Mouse (Mus musculus) hindbrain, embryonic 14.5 days (tissue): Measurements from ENCODE around the gene Gapvd1. TPM values are rescaled to one million over a fixed set of nuclear protein-coding genes. Genes with fewer than 3 reads are reported as not detected.
"Not testable (repeated sequence)": the region's sequence is repeated elsewhere in the genome, so short reads cannot be mapped to it uniquely, and the experiment has no call there.

Experiments used
- ATAC-seq: fragments of 200-750 bp; cut with Nextera tagmentation; 2 replicates; pipeline ENCODE4 v1.8.0; 2017; ENCODE audit warnings: moderate number of reproducible peaks, mild to moderate bottlenecking, moderate TSS enrichment, moderate library complexity; ENCODE audit not compliant: low FRiP score
- DNase-seq: peaks from one replicate; pipeline ENCODE4 v3.0.0-alpha.2; 2015; ENCODE audit warnings: low spot score
- H3K27ac ChIP-seq: fragments of 300-500 bp; sonication (generic); 2 replicates; pipeline ENCODE4 v1.5.1; 2014; ENCODE audit warnings: mild to moderate bottlenecking, moderate library complexity
- H3K27me3 ChIP-seq: fragments of 300-500 bp; sonication (generic); 2 replicates; pipeline ENCODE4 v1.6.1; 2014; ENCODE audit warnings: mild to moderate bottlenecking, low read length, mixed read lengths; ENCODE audit not compliant: control insufficient read depth, insufficient read depth
- H3K36me3 ChIP-seq: fragments of 300-500 bp; sonication (generic); replicated peaks from 2 replicates; pipeline ENCODE4 v1.6.1; 2014; ENCODE audit not compliant: control insufficient read depth, insufficient read depth
- H3K4me1 ChIP-seq: fragments of 300-500 bp; sonication (generic); replicated peaks from 2 replicates; pipeline ENCODE4 v1.6.1; 2014; ENCODE audit warnings: antibody characterized with exemption, low read length, mixed read lengths; ENCODE audit not compliant: control insufficient read depth, insufficient read depth
- H3K4me2 ChIP-seq: fragments of 300-500 bp; sonication (generic); replicated peaks from 2 replicates; pipeline ENCODE4 v1.6.1; 2014; ENCODE audit warnings: mild to moderate bottlenecking, moderate library complexity
- H3K4me3 ChIP-seq: fragments of 300-500 bp; sonication (generic); replicated peaks from 2 replicates; pipeline ENCODE4 v1.5.1; 2014; ENCODE audit warnings: mild to moderate bottlenecking, low read length
- H3K9ac ChIP-seq: fragments of 300-500 bp; sonication (generic); 2 replicates; pipeline ENCODE4 v1.6.1; 2014
- H3K9me3 ChIP-seq: fragments of 300-500 bp; sonication (generic); 2 replicates; pipeline ENCODE4 v1.6.1; 2016; ENCODE audit warnings: low read length; ENCODE audit not compliant: control insufficient read depth
- WGBS: fragments of 180-500 bp; shearing (Covaris S2); extraction: QIAGEN DNeasy Blood & Tissue Kit; methylation state at CpG from one replicate; pipeline ENCODE4 v1.1.7; 2014; 5-methylcytosine and 5-hydroxymethylcytosine counted together
- polyA plus RNA-seq: library from polyadenylated mRNA; unstranded; fragments of >200 nt; fragmentation: Nextera tagmentation; extraction: Ambion mirVana; gene quantifications from 2 replicates; pipeline ENCODE4 v1.2.1, GENCODE M21; 2014

Gene Gapvd1
- polyA plus RNA-seq, 1 experiment from 2014 or later: 111 TPM

- H3K4me2 ChIP-seq: no peak overlapping the region
- WGBS: 95% methylated on average over 7 of the region's 7 CpGs
- no peak for DNase-seq
- no peaks in the 10 kb centered on the region for H3K27me3 ChIP-seq
- no peak overlapping the region for H3K9ac ChIP-seq
- peaks cover 11% of the 10 kb centered on the region; the same call in 1 of the 2 replicates for H3K36me3 ChIP-seq
- H3K27ac ChIP-seq: no peak overlapping the region
- ATAC-seq: no peak
- H3K9me3 ChIP-seq: no peaks in the 10 kb centered on the region
- H3K4me3 ChIP-seq: no peak overlapping the region
- 0 out of 2 replicates have a peak, but pooled peaks cover 8% of the 10 kb centered on the region for H3K4me1 ChIP-seq
Observed at GRCm38 (mm10) chr2:34795426-34795825, 40.4 kb upstream of the Gapvd1 start.

GRCm38 (mm10) chr2:34794511-34794910 lies 39.5 kb upstream of the Gapvd1 start:
- 95% methylated on average over 2 of the region's 2 CpGs for WGBS
- H3K27me3 ChIP-seq: no peaks in the 10 kb centered on the region
- ATAC-seq: no peak

GRCm38 (mm10) chr2:34792543-34792942 lies 37.5 kb upstream of the Gapvd1 start:
- H3K4me2 ChIP-seq, H3K4me3 ChIP-seq, H3K9ac ChIP-seq, H3K27me3 ChIP-seq, H3K9me3 ChIP-seq, DNase-seq, ATAC-seq, H3K27ac ChIP-seq, H3K4me1 ChIP-seq: not testable (repeated sequence)
- 94% methylated on average over 2 of the region's 2 CpGs for WGBS
- peaks cover 17% of the 10 kb centered on the region; the same call in 1 of the 2 replicates for H3K36me3 ChIP-seq

More at GRCm38 (mm10) chr2:34794511-34794910, 39.5 kb upstream of the Gapvd1 start:
- Histone ChIP-seq H3K9ac (no peak overlapping the region), H3K27ac (no peak overlapping the region), H3K4me2 (no peak overlapping the region), H3K36me3 (peaks cover 17% of the 10 kb centered on the region; the same call in 1 of the 2 replicates), H3K4me3 (no peak overlapping the region), H3K9me3 (no peaks in the 10 kb centered on the region), H3K4me1 (0 out of 2 replicates have a peak, but pooled peaks cover 8% of the 10 kb centered on the region)
- no peak for DNase-seq

- Histone ChIP-seq H3K4me2 (no peak overlapping the region), H3K4me1 (no peaks in the 10 kb centered on the region), H3K36me3 (peaks cover 23% of the 10 kb centered on the region; the same call in 1 of the 2 replicates), H3K27ac (no peak overlapping the region), H3K9ac (no peak overlapping the region), H3K9me3 (no peaks in the 10 kb centered on the region), H3K4me3 (no peak overlapping the region), H3K27me3 (no peaks in the 10 kb centered on the region)
- ATAC-seq: no peak
- DNase-seq: no peak
- 93% methylated on average over 8 of the region's 8 CpGs for WGBS
Observed at GRCm38 (mm10) chr2:34790282-34790681, 35.2 kb upstream of the Gapvd1 start.

GRCm38 (mm10) chr2:34784085-34784484 lies 29.1 kb upstream of the Gapvd1 start:
- Histone ChIP-seq H3K27me3 (no peaks in the 10 kb centered on the region), H3K4me3 (no peak overlapping the region), H3K9me3 (no peaks in the 10 kb centered on the region), H3K4me2 (no peak overlapping the region), H3K36me3 (peaks cover 56% of the 10 kb centered on the region), H3K9ac (no peak overlapping the region), H3K4me1 (no peaks in the 10 kb centered on the region), H3K27ac (no peak overlapping the region)
- ATAC-seq (no peak), DNase-seq (no peak)
- 76% methylated on average over 2 of the region's 2 CpGs for WGBS

- Histone ChIP-seq H3K4me3 (no peak overlapping the region), H3K9me3 (no peaks in the 10 kb centered on the region), H3K36me3 (peaks cover 64% of the 10 kb centered on the region), H3K4me2 (no peak overlapping the region), H3K27ac (no peak overlapping the region), H3K27me3 (no peaks in the 10 kb centered on the region), H3K4me1 (no peaks in the 10 kb centered on the region; the same call in 1 of the 2 replicates), H3K9ac (no peak overlapping the region)
- no peak for DNase-seq
- ATAC-seq: no peak
- WGBS: 93% methylated on average over 14 of the region's 14 CpGs
Observed at GRCm38 (mm10) chr2:34783064-34784020, 28.3 kb upstream of the Gapvd1 start.

- DNase-seq (no peak), ATAC-seq (no peak)
- 65% methylated on average over 1 of the region's 1 CpGs for WGBS
- Histone ChIP-seq H3K4me3 (0 out of 2 replicates have a peak overlapping the region, but pooled peaks have one; percentile 7), H3K4me2 (peak overlapping the region; percentile 79), H3K36me3 (peaks cover 90% of the 10 kb centered on the region), H3K9ac (no peak overlapping the region), H3K27me3 (no peaks in the 10 kb centered on the region), H3K27ac (no peak overlapping the region), H3K4me1 (peaks cover 50% of the 10 kb centered on the region), H3K9me3 (no peaks in the 10 kb centered on the region)
Observed at GRCm38 (mm10) chr2:34777237-34777868, 22.3 kb upstream of the Gapvd1 start.

- H3K4me2 ChIP-seq: peak overlapping the region; percentile 79
- no peak overlapping the region for H3K27ac ChIP-seq
- H3K27me3 ChIP-seq: no peaks in the 10 kb centered on the region
- DNase-seq: no peak
- whole genome bisulfite sequencing: 91% methylated on average over 6 of the region's 6 CpGs
- no peak overlapping the region for H3K9ac ChIP-seq
- peak overlapping the region; percentile 91; the same call in 1 of the 2 replicates for H3K4me3 ChIP-seq
- H3K4me1 ChIP-seq: peaks cover 57% of the 10 kb centered on the region
- ATAC-seq: no peak
- H3K9me3 ChIP-seq: no peaks in the 10 kb centered on the region
- peaks cover 67% of the 10 kb centered on the region for H3K36me3 ChIP-seq
Observed at GRCm38 (mm10) chr2:34774493-34774892, 19.5 kb upstream of the Gapvd1 start.

GRCm38 (mm10) chr2:34773673-34774072 lies 18.6 kb upstream of the Gapvd1 start:
- Histone ChIP-seq H3K27me3 (no peaks in the 10 kb centered on the region), H3K27ac (no peak overlapping the region), H3K4me2 (peak overlapping the region; percentile 79), H3K9ac (peak overlapping the region; percentile 20; the same call in 1 of the 2 replicates), H3K36me3 (peaks cover 59% of the 10 kb centered on the region), H3K9me3 (no peaks in the 10 kb centered on the region), H3K4me1 (peaks cover 57% of the 10 kb centered on the region), H3K4me3 (peak overlapping the region; percentile 91)
- WGBS: 87% methylated on average over 4 of the region's 4 CpGs
- no peak for DNase-seq
- no peak for ATAC-seq
